Mouse (Mus musculus) stomach, embryonic 14.5 days (tissue): ENCODE measurements at regions not wholly inside any gene's neighbourhood (a gene's known extent, or its start where the extent isn't known, plus 50 kb on each side); places are given as distances from the start of the nearest gene placed in this dataset.

Source experiments
- ATAC-seq: fragments of 200-750 bp; cut with Nextera tagmentation; 2 replicates; pipeline ENCODE4 v1.8.0; 2017; ENCODE audit warnings: low read depth, moderate TSS enrichment; ENCODE audit not compliant: insufficient number of reproducible peaks, insufficient read depth, low FRiP score
- H3K27ac ChIP-seq: fragments of 300-500 bp; sonication (generic); 2 replicates; pipeline ENCODE4 v1.5.1; 2014; ENCODE audit warnings: mild to moderate bottlenecking, low read length, moderate library complexity, mixed read lengths
- H3K27me3 ChIP-seq: fragments of 300-500 bp; sonication (generic); 2 replicates; pipeline ENCODE4 v1.6.1; 2014; ENCODE audit warnings: low read length, control low read depth, mixed read lengths; ENCODE audit not compliant: control insufficient read depth, insufficient read depth
- H3K36me3 ChIP-seq: fragments of 300-500 bp; sonication (generic); 2 replicates; pipeline ENCODE4 v1.6.1; 2014; ENCODE audit warnings: mild to moderate bottlenecking, control low read depth, low read length, moderate library complexity, mixed read lengths; ENCODE audit not compliant: control insufficient read depth, insufficient read depth
- H3K4me1 ChIP-seq: fragments of 300-500 bp; sonication (generic); 2 replicates; pipeline ENCODE4 v1.6.1; 2014; ENCODE audit warnings: low read length, control low read depth, mixed read lengths; ENCODE audit not compliant: control insufficient read depth, insufficient read depth
- H3K4me2 ChIP-seq: fragments of 300-500 bp; sonication (generic); replicated peaks from 2 replicates; pipeline ENCODE4 v1.6.1; 2014; ENCODE audit warnings: low read depth, low read length, control low read depth
- H3K4me3 ChIP-seq: fragments of 300-500 bp; sonication (generic); 2 replicates; pipeline ENCODE4 v1.5.1; 2014; ENCODE audit warnings: low read depth, low read length, control low read depth
- H3K9ac ChIP-seq: fragments of 300-500 bp; sonication (generic); replicated peaks from 2 replicates; pipeline ENCODE4 v1.6.1; 2014; ENCODE audit warnings: low read depth, mild to moderate bottlenecking, control low read depth, low read length, moderate library complexity, mixed read lengths
- H3K9me3 ChIP-seq: fragments of 300-500 bp; sonication (generic); 2 replicates; pipeline ENCODE4 v1.6.1; 2016; ENCODE audit warnings: low read depth, low read length, control low read depth; ENCODE audit not compliant: control insufficient read depth
- WGBS: fragments of 180-500 bp; shearing (Covaris S2); extraction: QIAGEN DNeasy Blood & Tissue Kit; methylation state at CpG from one replicate; pipeline ENCODE4 v1.1.7; 2014; 5-methylcytosine and 5-hydroxymethylcytosine counted together

DNA sequence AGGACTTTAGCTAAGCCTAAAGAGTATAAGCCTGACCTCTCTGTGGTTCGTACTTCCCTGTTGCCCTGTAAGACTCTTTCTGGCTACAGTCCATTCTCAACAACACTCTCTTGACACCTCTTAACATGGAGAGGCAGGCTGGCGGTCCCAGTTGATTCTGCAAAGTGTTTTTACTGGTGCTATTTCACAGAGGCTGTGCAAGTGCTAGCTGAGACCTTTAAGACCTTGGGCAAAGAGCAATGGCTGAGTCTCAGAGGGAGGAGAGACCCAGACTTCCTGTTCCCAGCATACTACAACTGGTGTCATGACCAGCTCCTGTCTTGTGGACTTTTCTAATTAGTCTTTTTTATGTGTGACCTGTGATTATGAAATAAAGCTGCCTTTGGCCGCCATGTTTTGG, 159.6 kb downstream of the Lyplal1 start:
- Histone ChIP-seq H3K27me3 (no peaks in the 10 kb centered on the region), H3K4me2 (no peak overlapping the region), H3K4me3 (no peak overlapping the region), H3K4me1 (no peaks in the 10 kb centered on the region), H3K9ac (no peak overlapping the region), H3K36me3 (no peaks in the 10 kb centered on the region), H3K9me3 (no peaks in the 10 kb centered on the region), H3K27ac (no peak overlapping the region)
- WGBS, result 88% methylated on average over 3 of the region's 3 CpGs
- ATAC-seq, result no peak

DNA sequence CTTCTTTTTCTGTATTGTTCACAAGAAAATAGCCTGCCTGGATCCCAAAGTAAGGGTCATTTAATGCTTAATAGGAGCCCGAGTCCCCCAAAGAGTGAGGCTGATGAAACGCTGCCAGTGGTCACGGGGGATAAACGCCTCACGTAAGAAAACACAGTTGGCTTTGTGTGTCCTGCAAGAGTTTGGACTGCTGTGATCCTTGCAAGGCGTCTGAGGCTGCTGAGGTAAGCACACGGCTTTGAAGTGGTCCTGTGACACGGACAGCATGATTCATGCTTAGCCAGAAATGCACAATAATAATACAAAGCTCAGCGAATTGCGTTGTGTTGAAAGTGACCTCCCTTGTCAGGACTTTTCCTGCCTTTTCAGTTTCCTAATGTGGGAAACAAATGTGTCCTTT, 158.8 kb downstream of the Lyplal1 start:
- ATAC-seq, result no peak
- Histone ChIP-seq H3K4me2 (no peak overlapping the region), H3K27me3 (no peaks in the 10 kb centered on the region), H3K36me3 (no peaks in the 10 kb centered on the region), H3K9me3 (no peaks in the 10 kb centered on the region), H3K27ac (no peak overlapping the region), H3K4me1 (no peaks in the 10 kb centered on the region), H3K4me3 (no peak overlapping the region), H3K9ac (no peak overlapping the region)
- 67% methylated on average over 10 of the region's 10 CpGs for WGBS

DNA sequence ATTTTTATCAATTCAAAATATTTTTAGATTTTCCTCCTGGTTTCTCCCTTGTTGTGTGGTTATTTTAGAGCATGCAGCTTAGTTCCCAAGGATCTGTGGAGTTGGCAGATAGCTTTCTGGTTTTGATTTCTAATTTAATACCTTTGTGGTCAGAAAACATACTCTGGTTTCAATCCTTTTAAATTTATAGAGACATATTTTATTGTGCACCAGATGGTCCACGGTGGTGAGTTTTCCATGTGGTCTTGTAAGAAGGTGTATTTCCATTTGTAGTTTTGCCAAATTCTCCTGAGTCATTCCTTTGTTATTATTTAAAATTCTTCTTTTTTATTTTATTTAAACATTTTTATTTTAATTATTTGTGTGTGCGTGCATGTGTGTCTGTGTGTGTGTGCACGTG, 154.5 kb downstream of the Lyplal1 start:
- 71% methylated on average over 3 of the region's 3 CpGs for WGBS
- Histone ChIP-seq H3K9me3 (no peaks in the 10 kb centered on the region), H3K9ac (no peak overlapping the region), H3K36me3 (no peaks in the 10 kb centered on the region), H3K27ac (no peak overlapping the region), H3K4me1 (no peaks in the 10 kb centered on the region), H3K4me2 (no peak overlapping the region), H3K4me3 (no peak overlapping the region), H3K27me3 (no peaks in the 10 kb centered on the region)
- ATAC-seq, result no peak

DNA sequence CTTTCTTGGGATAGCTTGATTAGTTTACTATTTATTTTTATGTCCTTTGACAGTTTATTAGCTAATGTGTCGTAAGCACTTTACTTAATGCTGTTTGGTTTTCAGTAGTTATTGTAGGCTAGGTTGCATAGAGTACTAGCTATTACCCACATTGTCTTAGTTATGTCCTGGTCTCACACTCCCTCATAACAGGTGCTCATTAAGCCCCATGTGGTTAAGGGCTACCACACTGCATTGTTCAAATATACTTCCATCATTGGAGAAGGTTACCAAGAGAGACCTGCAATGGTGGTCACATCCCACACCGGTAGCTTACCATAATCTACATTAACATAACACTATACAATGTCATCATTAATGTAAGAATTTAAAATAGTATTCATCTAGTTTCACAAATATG, 153.3 kb downstream of the Lyplal1 start:
- no peak for ATAC-seq
- no peak overlapping the region for H3K4me2 ChIP-seq
- no peaks in the 10 kb centered on the region for H3K4me1 ChIP-seq
- H3K4me3 ChIP-seq, result no peak overlapping the region
- H3K9me3 ChIP-seq, result no peaks in the 10 kb centered on the region
- WGBS, result 95% methylated on average over 2 of the region's 2 CpGs
- no peak overlapping the region for H3K27ac ChIP-seq
- H3K9ac ChIP-seq, result no peak overlapping the region
- H3K36me3 ChIP-seq, result no peaks in the 10 kb centered on the region
- no peaks in the 10 kb centered on the region for H3K27me3 ChIP-seq

DNA sequence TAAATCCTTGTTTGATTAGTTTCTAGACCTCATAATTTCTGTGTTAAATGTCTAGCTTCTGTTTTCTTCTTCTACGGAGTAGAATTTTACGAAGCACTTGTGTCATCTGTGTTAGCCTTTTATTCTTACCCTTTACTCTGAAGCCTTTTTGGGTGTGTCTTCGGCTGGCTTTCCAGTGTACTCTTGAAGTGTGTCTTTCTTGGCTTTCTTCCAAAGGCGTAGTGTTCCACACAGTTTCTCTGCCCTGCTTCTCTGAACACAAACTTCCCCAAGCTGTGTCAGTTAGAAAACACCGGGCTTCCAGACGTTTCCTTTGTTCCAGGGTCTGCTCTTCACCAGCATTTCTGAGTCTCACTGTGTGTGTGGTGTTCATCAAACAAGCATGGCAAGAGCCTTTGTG, 152.7 kb downstream of the Lyplal1 start:
- WGBS, result 66% methylated on average over 6 of the region's 6 CpGs
- Histone ChIP-seq H3K4me2 (no peak overlapping the region), H3K27ac (no peak overlapping the region), H3K4me3 (no peak overlapping the region), H3K36me3 (no peaks in the 10 kb centered on the region), H3K9ac (no peak overlapping the region), H3K4me1 (no peaks in the 10 kb centered on the region), H3K9me3 (no peaks in the 10 kb centered on the region), H3K27me3 (no peaks in the 10 kb centered on the region)
- ATAC-seq, result no peak

DNA sequence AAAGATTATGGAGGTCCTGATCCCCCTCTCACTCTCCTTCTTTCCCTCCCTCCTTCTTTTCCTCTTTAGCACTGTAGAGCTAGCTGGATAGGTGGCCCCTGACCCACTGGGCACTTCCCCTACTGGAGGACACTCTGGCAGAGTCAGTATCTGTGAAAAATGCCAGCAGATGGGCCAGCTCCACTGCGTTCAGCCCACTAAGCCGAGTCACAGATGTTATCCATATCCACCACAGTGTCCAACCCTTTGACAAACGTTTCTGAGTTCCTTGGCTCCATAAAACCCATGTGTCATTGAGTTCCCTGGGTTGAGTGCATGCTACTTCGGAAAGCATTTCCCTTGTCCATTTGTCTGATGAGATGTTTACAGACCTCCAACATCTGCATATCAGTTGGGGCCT, 149.9 kb downstream of the Lyplal1 start:
- H3K36me3 ChIP-seq, result no peaks in the 10 kb centered on the region
- no peaks in the 10 kb centered on the region for H3K4me1 ChIP-seq
- H3K4me2 ChIP-seq, result no peak overlapping the region
- no peaks in the 10 kb centered on the region for H3K27me3 ChIP-seq
- H3K9me3 ChIP-seq, result no peaks in the 10 kb centered on the region
- 75% methylated on average over 4 of the region's 4 CpGs for WGBS
- H3K27ac ChIP-seq, result no peak overlapping the region
- no peak for ATAC-seq
- no peak overlapping the region for H3K4me3 ChIP-seq
- H3K9ac ChIP-seq, result no peak overlapping the region

DNA sequence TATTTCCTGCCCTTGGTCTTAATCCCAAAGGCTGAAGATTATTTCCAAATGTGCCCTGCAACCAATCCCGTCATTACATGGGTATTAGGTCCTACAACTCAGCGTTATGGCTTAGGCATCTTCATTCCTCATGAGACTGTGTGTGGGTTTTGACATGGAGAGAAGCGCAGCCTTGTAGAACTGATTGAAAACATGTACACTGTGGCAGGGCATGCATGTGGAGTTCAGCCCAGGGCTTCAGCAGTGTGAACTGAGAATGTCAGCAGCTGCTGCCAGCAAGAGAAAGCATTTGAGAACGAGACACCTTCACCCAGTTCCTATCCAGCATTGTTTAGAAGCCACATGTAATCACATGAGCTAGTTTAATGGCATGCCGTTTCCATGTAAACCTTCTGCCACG, 149.3 kb downstream of the Lyplal1 start:
- ATAC-seq, result no peak
- Histone ChIP-seq H3K27ac (no peak overlapping the region), H3K36me3 (no peaks in the 10 kb centered on the region), H3K4me3 (no peak overlapping the region), H3K9ac (no peak overlapping the region), H3K4me1 (no peaks in the 10 kb centered on the region), H3K27me3 (no peaks in the 10 kb centered on the region), H3K4me2 (no peak overlapping the region), H3K9me3 (no peaks in the 10 kb centered on the region)
- 80% methylated on average over 6 of the region's 6 CpGs for WGBS

DNA sequence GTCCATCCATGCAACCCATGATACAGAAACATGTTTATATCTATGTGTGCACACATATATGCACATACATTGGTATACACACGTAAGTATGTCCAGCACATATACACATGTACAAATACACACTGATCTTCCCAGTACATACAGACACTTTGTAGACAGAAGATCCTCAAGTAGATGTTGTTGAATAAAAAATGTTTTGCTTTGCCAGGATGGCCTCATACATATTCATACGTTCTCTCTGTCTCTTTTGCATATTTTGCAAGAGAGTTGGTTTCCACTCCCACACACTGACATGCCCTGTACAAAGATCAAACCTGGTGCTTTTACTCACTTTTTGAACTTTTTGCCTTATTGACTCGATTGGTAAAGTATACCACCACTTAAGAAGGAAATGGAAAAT, 148.5 kb downstream of the Lyplal1 start:
- H3K4me3 ChIP-seq, result no peak overlapping the region
- no peak for ATAC-seq
- no peak overlapping the region for H3K27ac ChIP-seq
- H3K4me1 ChIP-seq, result no peaks in the 10 kb centered on the region
- no peaks in the 10 kb centered on the region for H3K9me3 ChIP-seq
- no peaks in the 10 kb centered on the region for H3K27me3 ChIP-seq
- WGBS, result 80% methylated on average over 3 of the region's 3 CpGs
- H3K4me2 ChIP-seq, result no peak overlapping the region
- no peak overlapping the region for H3K9ac ChIP-seq
- no peaks in the 10 kb centered on the region for H3K36me3 ChIP-seq

DNA sequence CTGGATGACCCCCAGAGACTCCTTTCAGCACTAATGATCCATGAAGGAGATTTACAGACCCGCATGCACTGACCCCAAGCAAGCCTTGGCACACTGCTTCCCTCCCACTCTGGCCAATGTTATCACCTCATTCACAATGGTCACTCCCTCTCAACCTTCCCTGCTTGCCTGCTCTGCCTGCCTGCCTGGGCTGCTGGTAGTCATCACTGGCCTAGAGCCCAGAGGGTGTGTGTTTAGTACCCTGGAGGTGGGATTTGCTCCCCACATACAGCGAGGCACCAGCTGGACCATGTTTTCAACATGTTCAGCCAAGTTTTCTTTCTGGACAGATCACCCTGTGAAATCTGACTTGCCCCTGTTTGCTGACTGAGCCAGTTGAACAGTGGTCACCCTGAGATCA, 147.9 kb downstream of the Lyplal1 start:
- ATAC-seq, result no peak
- Histone ChIP-seq H3K4me3 (no peak overlapping the region), H3K4me1 (no peaks in the 10 kb centered on the region), H3K27ac (no peak overlapping the region), H3K4me2 (no peak overlapping the region), H3K9ac (no peak overlapping the region), H3K9me3 (no peaks in the 10 kb centered on the region), H3K36me3 (no peaks in the 10 kb centered on the region), H3K27me3 (no peaks in the 10 kb centered on the region)
- 26% methylated on average over 2 of the region's 2 CpGs for WGBS
